Mouse (Mus musculus): ENCODE measurements around the gene Gm13272. TPM values are rescaled to one million over a fixed set of nuclear protein-coding genes. Genes with fewer than 3 reads are reported as not detected.
"Not testable (repeated sequence)": the region's sequence is repeated elsewhere in the genome, so short reads cannot be mapped to it uniquely, and the experiment has no call there.

Gm13272 gene
- total RNA-seq (2014; rRNA removed) (not detected in 2 replicates), polyA plus RNA-seq (2015; fragmentation: Nextera tagmentation; extraction: Ambion mirVana) (not detected in 2 replicates)

GRCm38 (mm10) chr4:88779550-88779949, at the start of gene Gm13272:
TSS of gene Gm13272 (plus strand) at chr4:88779850.
- DNase-seq; H3K27me3 ChIP-seq (ENCODE audit: insufficient read depth, low read length); H3K9ac ChIP-seq; H3K4me1 ChIP-seq (ENCODE audit: insufficient read depth); ATAC-seq; H3K4me2 ChIP-seq (ENCODE audit: low read depth); H3K36me3 ChIP-seq (ENCODE audit: insufficient read depth); H3K4me3 ChIP-seq (ENCODE audit: low read depth, low read length); H3K27ac ChIP-seq (ENCODE audit: low read depth, low read length); H3K9me3 ChIP-seq (ENCODE audit: low read length): not testable (repeated sequence)
- no CpG with 5 or more reads among the region's 29 CpGs for WGBS

- H3K4me3 ChIP-seq (ENCODE audit: low read depth, low read length), result no peak overlapping the region
- TF ChIP-seq CTCF (IDR thresholded peaks at IDR 0.05; ENCODE audit: low read depth), result peak; percentile 71
- no peak overlapping the region for H3K9ac ChIP-seq
- peak; percentile 14; the same call in 1 of the 2 replicates for ATAC-seq
- no peaks in the 10 kb centered on the region for H3K27me3 ChIP-seq (ENCODE audit: insufficient read depth, low read length)
- DNase-seq, result peak; percentile 54
- WGBS, result 2% methylated on average over 2 of the region's 2 CpGs
- H3K4me1 ChIP-seq (ENCODE audit: insufficient read depth), result no peaks in the 10 kb centered on the region
- no peaks in the 10 kb centered on the region for H3K36me3 ChIP-seq (ENCODE audit: insufficient read depth)
- no peaks in the 10 kb centered on the region for H3K9me3 ChIP-seq (ENCODE audit: low read length)
- no peak overlapping the region for H3K27ac ChIP-seq (ENCODE audit: low read depth, low read length)
- no peak overlapping the region for H3K4me2 ChIP-seq (ENCODE audit: low read depth)
Measured at GRCm38 (mm10) chr4:88738480-88738879, 41.2 kb upstream of the Gm13272 start.

- ATAC-seq (no peak), DNase-seq (no peak)
- Histone ChIP-seq H3K4me3 (ENCODE audit: low read depth, low read length) (no peak overlapping the region), H3K4me2 (ENCODE audit: low read depth) (no peak overlapping the region), H3K9me3 (ENCODE audit: low read length) (no peaks in the 10 kb centered on the region), H3K27ac (ENCODE audit: low read depth, low read length) (no peak overlapping the region), H3K9ac (no peak overlapping the region), H3K27me3 (ENCODE audit: insufficient read depth, low read length) (no peaks in the 10 kb centered on the region), H3K4me1 (ENCODE audit: insufficient read depth) (no peaks in the 10 kb centered on the region), H3K36me3 (ENCODE audit: insufficient read depth) (no peaks in the 10 kb centered on the region)
- TF ChIP-seq CTCF (IDR thresholded peaks at IDR 0.05; ENCODE audit: low read depth), result no peak
- WGBS, result 87% methylated on average over 6 of the region's 6 CpGs
Measured at GRCm38 (mm10) chr4:88739036-88739435, 40.6 kb upstream of the Gm13272 start.

GRCm38 (mm10) chr4:88741426-88741825, 38.2 kb upstream of the Gm13272 start:
- Histone ChIP-seq H3K9me3 (ENCODE audit: low read length) (no peaks in the 10 kb centered on the region), H3K27ac (ENCODE audit: low read depth, low read length) (no peak overlapping the region), H3K4me3 (ENCODE audit: low read depth, low read length) (no peak overlapping the region), H3K4me2 (ENCODE audit: low read depth) (no peak overlapping the region), H3K4me1 (ENCODE audit: insufficient read depth) (no peaks in the 10 kb centered on the region), H3K9ac (no peak overlapping the region), H3K27me3 (ENCODE audit: insufficient read depth, low read length) (no peaks in the 10 kb centered on the region), H3K36me3 (ENCODE audit: insufficient read depth) (no peaks in the 10 kb centered on the region)
- 93% methylated on average over 4 of the region's 4 CpGs for WGBS
- no peak for TF ChIP-seq CTCF (IDR thresholded peaks at IDR 0.05; ENCODE audit: low read depth)
- ATAC-seq (no peak), DNase-seq (no peak)

- no peak for DNase-seq
- Histone ChIP-seq H3K4me1 (ENCODE audit: insufficient read depth) (no peaks in the 10 kb centered on the region), H3K9me3 (ENCODE audit: low read length) (no peaks in the 10 kb centered on the region), H3K36me3 (ENCODE audit: insufficient read depth) (no peaks in the 10 kb centered on the region), H3K4me3 (ENCODE audit: low read depth, low read length) (no peak overlapping the region), H3K9ac (no peak overlapping the region), H3K27ac (ENCODE audit: low read depth, low read length) (no peak overlapping the region), H3K27me3 (ENCODE audit: insufficient read depth, low read length) (no peaks in the 10 kb centered on the region), H3K4me2 (ENCODE audit: low read depth) (no peak overlapping the region)
- TF ChIP-seq CTCF (IDR thresholded peaks at IDR 0.05; ENCODE audit: low read depth), result peak; percentile 36
- 69% methylated on average over 7 of the region's 7 CpGs for WGBS
- no peak for ATAC-seq
Measured at GRCm38 (mm10) chr4:88742771-88743371, 36.8 kb upstream of the Gm13272 start.

- Histone ChIP-seq H3K27ac (ENCODE audit: low read depth, low read length) (no peak overlapping the region), H3K36me3 (ENCODE audit: insufficient read depth) (no peaks in the 10 kb centered on the region), H3K27me3 (ENCODE audit: insufficient read depth, low read length) (no peaks in the 10 kb centered on the region), H3K4me2 (ENCODE audit: low read depth) (no peak overlapping the region), H3K4me3 (ENCODE audit: low read depth, low read length) (no peak overlapping the region), H3K4me1 (ENCODE audit: insufficient read depth) (no peaks in the 10 kb centered on the region), H3K9me3 (ENCODE audit: low read length) (no peaks in the 10 kb centered on the region), H3K9ac (no peak overlapping the region)
- DNase-seq (no peak), ATAC-seq (no peak)
- no peak for TF ChIP-seq CTCF (IDR thresholded peaks at IDR 0.05; ENCODE audit: low read depth)
- 61% methylated on average over 3 of the region's 3 CpGs for WGBS
Measured at GRCm38 (mm10) chr4:88744207-88744606, 35.4 kb upstream of the Gm13272 start.

- H3K27ac ChIP-seq (ENCODE audit: low read depth, low read length), result no peak overlapping the region
- no peak overlapping the region for H3K4me3 ChIP-seq (ENCODE audit: low read depth, low read length)
- WGBS, result 79% methylated on average over 6 of the region's 6 CpGs
- H3K27me3 ChIP-seq (ENCODE audit: insufficient read depth, low read length), result no peaks in the 10 kb centered on the region
- no peak overlapping the region for H3K4me2 ChIP-seq (ENCODE audit: low read depth)
- H3K36me3 ChIP-seq (ENCODE audit: insufficient read depth), result no peaks in the 10 kb centered on the region
- no peak for TF ChIP-seq CTCF (IDR thresholded peaks at IDR 0.05; ENCODE audit: low read depth)
- DNase-seq (no peak), ATAC-seq (no peak)
- no peaks in the 10 kb centered on the region for H3K4me1 ChIP-seq (ENCODE audit: insufficient read depth)
- no peaks in the 10 kb centered on the region for H3K9me3 ChIP-seq (ENCODE audit: low read length)
- no peak overlapping the region for H3K9ac ChIP-seq
Measured at GRCm38 (mm10) chr4:88749926-88750325, 29.7 kb upstream of the Gm13272 start.

Measured in forebrain, postnatal 0 days (tissue).